Mouse (Mus musculus): ENCODE data around the gene Zcchc8.
"Not testable (repeated sequence)": the region's sequence is repeated elsewhere in the genome, so short reads cannot be mapped to it uniquely, and the experiment has no call there.

Gene Zcchc8

DNA sequence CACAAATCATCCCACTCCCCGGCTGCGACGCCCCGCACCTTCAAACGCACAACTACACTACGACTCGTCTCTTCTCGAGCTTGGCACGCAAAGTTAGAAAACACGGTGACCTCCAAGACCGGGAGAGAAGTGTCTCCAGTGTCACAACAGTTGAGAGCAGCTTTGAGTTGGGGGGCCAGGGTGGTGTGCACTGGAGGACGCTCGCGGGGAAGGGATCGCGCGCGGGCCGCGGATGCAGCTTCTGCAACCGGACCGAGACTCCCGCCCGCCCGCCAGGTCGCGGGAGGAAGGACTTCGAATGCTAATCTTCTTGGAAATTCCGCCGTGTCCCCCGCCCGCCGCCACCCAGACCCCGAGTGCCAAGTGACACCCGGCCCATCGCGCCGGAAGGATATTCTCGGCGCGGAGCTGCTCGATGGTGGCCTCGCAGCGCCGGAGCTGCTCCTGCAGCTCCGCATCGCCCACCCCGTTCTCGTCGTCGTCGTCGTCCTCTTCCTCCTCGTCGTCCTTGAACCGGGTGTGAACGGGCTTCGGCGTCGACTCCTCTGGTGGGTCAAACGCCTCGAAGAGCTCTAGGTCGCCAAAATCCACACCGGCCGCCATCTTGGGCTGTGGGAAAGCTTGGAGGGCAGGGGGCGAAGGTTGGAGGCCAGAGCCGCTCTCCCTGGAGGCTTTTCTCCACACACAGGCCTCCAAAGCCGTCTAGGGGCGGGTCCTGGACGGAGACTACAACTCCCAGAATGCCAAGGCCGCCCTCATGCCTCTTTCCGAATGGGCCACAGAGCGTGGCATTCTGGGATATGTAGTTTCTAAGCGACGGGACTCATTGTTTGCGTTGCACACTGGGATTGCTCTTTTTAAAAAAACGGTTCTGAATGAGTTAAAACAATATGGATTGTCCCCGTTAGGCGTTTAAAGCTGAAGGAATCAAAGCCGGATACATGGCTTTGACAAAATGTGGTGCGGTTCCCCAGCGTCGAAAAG is at the start of gene Zcchc8:
Zcchc8 (minus strand) TSS at position 773 of the 984 bp plus-strand sequence.
- peak; percentile 97 for DNase-seq (ENCODE audit: low read depth, low spot score)

GRCm38 (mm10) chr5:123766455-123766854 is 45.6 kb upstream of the Zcchc8 start:
- DNase-seq (ENCODE audit: low read depth, low spot score), result not testable (repeated sequence)

DNA sequence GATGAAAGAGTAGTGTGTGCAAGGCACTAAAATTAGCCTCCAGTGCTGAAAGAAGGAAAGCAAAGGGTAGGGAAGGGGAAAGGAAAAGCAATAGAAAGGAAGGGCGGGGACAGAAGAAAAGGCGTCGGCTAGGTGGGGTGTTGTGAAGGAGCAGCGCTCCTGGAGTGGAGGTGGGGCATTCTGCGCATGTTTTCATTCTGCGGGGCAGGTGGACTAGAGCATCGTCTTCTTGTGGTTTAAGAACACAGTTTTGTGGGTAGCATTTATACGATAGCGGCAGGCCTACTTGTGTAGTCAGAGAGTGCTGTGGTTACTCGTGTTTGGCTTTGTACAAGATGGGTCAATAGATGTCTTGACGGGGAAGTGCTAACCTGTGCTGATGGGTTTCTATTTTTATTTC is 44.6 kb upstream of the Zcchc8 start:
- no peak for DNase-seq (ENCODE audit: low read depth, low spot score)

- DNase-seq (ENCODE audit: low read depth, low spot score), result peak; percentile 100
Observed at GRCm38 (mm10) chr5:123749065-123750064, 28.5 kb upstream of the Zcchc8 start, which contains the start of the genes Rsrc2 and Kntc1. Rsrc2 (minus strand) TSS chr5:123749414. Kntc1 (plus strand) TSS chr5:123749716.

GRCm38 (mm10) chr5:123748339-123749064 is 27.6 kb upstream of the Zcchc8 start:
- DNase-seq (ENCODE audit: low read depth, low spot score), result peak; percentile 46

DNA sequence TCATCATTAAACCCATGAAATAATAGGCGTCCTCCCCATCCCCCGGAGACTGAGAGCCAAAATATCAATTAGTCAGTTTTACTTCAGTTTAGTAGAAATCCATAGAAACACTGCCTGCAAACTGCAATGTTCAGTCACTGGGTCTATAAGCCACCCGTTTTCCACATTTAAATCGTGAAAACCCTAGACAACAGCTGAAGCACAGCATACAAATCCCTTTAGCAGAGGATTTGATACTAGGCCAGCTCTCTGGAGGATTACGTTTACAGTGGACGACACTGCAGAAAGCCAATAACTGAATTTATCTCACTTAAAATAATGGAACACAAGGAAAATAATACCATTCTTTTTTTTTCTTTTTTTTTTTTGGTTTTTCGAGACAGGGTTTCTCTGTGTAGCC is 26.7 kb upstream of the Zcchc8 start:
- DNase-seq (ENCODE audit: low read depth, low spot score), result no peak

- DNase-seq (ENCODE audit: low read depth, low spot score), result no peak
Observed at GRCm38 (mm10) chr5:123746253-123746652, 25.4 kb upstream of the Zcchc8 start.

GRCm38 (mm10) chr5:123744358-123744757 is 23.5 kb upstream of the Zcchc8 start:
- DNase-seq (ENCODE audit: low read depth, low spot score), result no peak

DNA sequence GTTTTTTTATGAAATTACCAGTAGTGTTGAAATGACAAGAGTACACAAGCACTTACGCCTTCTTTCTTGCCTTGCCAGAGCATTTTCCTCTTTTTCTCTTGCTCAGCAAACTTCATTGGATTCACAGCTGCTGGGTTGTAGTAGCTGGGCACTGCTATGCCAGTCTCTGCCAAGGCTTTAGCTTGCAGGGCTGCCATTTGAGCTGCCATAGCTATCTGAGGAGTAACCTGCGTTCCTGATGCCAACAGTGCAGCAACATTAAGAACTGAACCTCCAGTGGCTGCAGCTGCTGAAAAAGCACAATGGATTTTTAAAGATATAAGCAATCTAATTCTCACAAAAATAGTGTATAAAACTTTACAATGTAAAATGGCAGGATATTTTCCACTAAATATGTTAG is 10.1 kb upstream of the Zcchc8 start:
- no peak for DNase-seq (ENCODE audit: low read depth, low spot score)

- not testable (repeated sequence) for DNase-seq (ENCODE audit: low read depth, low spot score)
Observed at GRCm38 (mm10) chr5:123723816-123724215, 2.9 kb upstream of the Zcchc8 start.

DNA sequence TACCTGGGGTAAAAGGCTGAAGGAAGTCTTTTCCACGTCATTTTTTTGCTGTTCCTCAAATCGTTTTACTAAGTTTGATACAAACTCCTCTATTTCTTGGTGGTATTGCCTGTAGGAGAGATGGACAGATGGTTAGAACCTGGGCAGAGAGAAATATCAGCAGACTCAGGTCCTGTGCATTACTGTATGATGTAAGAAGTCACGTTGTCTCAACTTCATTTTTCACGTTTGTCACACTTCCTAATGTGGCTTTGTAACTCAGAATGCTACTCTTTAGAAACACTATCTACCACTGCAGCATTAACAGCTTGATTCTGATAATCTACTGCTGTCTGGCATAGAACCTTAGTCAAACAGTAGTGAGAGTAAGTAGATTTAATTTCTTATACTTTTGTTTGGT is 6.3 kb downstream of the Zcchc8 start:
- no peak for DNase-seq (ENCODE audit: low read depth, low spot score)

DNA sequence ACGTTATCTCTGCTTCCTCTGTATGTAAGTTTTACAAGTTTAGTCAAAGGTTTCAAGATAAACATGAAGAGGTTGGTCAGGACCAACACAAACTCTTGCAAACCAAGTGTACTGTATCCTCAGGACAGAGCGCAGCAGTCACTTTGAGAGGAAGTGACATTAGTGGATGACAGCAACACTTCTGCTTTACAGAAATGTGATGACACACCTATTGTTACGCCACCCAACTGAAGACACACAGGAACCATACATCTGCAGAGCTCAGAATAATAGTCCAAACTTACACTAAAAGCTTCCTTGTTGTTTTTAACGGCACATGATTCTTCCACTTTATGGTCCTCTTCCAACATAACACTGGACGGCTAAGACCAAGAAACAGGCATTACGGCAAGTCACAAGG is 7.1 kb downstream of the Zcchc8 start:
- no peak for DNase-seq (ENCODE audit: low read depth, low spot score)

DNA sequence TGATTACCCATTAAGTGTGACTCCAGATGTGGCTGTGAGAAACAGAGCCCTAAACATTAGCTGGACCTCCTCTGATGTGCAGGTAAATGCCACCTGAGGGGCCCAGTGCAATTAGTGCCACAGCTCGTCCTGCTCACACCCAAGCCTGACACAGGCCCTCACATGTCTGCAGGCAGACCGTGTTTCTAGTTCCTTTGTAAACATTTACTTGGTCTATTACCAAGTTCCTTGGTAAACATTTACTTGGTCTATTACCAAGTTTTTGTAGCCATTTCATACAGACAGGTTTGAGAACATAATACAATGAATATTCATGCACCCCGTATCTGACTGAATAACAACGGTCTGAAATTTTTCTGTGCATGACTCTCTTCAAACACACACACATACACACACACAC is 11.3 kb downstream of the Zcchc8 start:
- DNase-seq (ENCODE audit: low read depth, low spot score), result no peak

DNA sequence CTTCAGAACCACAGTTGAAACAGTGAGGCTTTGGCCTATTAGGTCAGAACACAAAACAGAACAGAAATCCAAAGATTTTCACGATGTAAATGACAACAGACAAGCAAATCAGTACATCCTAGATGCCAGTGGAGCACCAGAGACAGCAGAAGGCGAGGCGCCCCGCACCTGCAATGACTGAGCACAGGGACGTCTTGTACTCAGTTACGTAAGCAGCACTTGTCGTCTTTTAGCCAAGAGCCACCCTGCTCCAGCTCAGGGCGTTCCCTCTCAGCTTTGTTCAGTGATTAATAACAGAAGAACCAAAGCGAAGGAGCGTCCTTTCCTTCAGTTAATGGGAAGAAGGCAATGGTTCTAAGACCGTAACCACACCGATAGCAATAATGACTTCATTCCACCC is 12.3 kb downstream of the Zcchc8 start:
- DNase-seq (ENCODE audit: low read depth, low spot score), result no peak

DNA sequence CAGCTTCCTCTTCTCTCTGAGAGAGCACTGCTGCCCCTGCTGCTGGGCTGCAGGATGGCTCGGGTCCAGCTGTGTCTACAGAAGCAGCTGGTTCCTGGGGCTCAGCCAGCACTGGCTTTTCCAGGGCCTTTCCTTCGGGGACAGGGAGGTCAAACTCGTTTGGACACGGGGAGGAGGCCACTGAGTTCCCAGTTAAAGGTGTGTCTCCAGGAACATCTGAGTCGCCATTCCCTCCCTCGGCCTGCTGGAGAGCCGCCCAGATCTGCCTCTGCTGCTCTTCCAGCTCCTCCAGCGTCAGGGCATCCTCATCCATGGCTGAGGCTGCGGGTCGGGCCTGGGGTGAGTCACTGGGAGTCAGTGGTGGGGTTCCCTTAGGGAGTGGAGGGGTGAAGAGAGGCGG is 20.3 kb downstream of the Zcchc8 start:
- DNase-seq (ENCODE audit: low read depth, low spot score), result no peak

- DNase-seq (ENCODE audit: low read depth, low spot score), result peak; percentile 69
Observed at GRCm38 (mm10) chr5:123699198-123699597, 21.7 kb downstream of the Zcchc8 start.

- no peak for DNase-seq (ENCODE audit: low read depth, low spot score)
Observed at GRCm38 (mm10) chr5:123696961-123697360, 23.9 kb downstream of the Zcchc8 start.

DNA sequence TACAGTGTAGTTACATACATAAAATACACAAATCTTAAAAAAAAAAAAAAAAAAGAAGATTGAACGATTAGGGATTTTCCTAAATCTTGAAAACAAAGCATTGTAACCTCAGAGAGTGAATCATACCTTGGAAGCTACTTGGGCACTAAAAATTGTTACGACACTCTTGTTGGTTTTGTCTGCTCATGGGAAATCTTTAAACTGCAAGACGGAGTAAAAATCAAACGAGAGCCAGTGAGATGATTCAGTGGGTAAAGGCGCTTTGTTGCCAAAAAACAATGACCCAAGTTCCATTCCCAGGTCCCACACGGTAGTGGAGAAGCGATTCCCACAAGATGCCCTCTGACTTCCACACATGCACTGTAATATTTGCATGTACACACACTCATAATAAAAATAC is 24.7 kb downstream of the Zcchc8 start:
- DNase-seq (ENCODE audit: low read depth, low spot score), result no peak

GRCm38 (mm10) chr5:123694468-123694867 is 26.4 kb downstream of the Zcchc8 start:
- DNase-seq (ENCODE audit: low read depth, low spot score), result no peak

GRCm38 (mm10) chr5:123684221-123685144 is 36.4 kb downstream of the Zcchc8 start, which contains the start of gene Clip1:
Clip1 (minus strand) TSS chr5:123684618.
- no peak for DNase-seq (ENCODE audit: low read depth, low spot score)

Measured in A20 (cell line).